Mouse (Mus musculus) layer of hippocampus, adult 11-12 months (tissue): ENCODE measurements around the gene Tsfm.
"Not testable (repeated sequence)": the region's sequence is repeated elsewhere in the genome, so short reads cannot be mapped to it uniquely, and the experiment has no call there.

ENCODE experiments used
- DNase-seq: peaks from one replicate; pipeline ENCODE4 v3.0.0; 2022; ENCODE audit warnings: low spot score

Tsfm gene

GRCm38 (mm10) chr10:127063913-127064870, 33.6 kb upstream of the Tsfm start:
- no peak for DNase-seq

- peak; percentile 98 for DNase-seq
Observed at GRCm38 (mm10) chr10:127063239-127063872, 32.7 kb upstream of the Tsfm start, which contains the start of gene Cdk4. Gene Cdk4, plus strand, starts transcription at chr10:127063534.

- no peak for DNase-seq
Observed at GRCm38 (mm10) chr10:127062503-127062902, 31.9 kb upstream of the Tsfm start.

- DNase-seq = not testable (repeated sequence)
Observed at GRCm38 (mm10) chr10:127062101-127062500, 31.5 kb upstream of the Tsfm start.

- DNase-seq = no peak
Observed at GRCm38 (mm10) chr10:127061513-127061912, 30.9 kb upstream of the Tsfm start.

- no peak for DNase-seq
Observed at GRCm38 (mm10) chr10:127061085-127061484, 30.4 kb upstream of the Tsfm start.

GRCm38 (mm10) chr10:127059968-127060916, 29.6 kb upstream of the Tsfm start, which contains the start of gene March9:
Gene March9, minus strand, starts transcription at chr10:127060184.
- peak; percentile 73 for DNase-seq

- DNase-seq = no peak
Observed at GRCm38 (mm10) chr10:127059174-127059967, 28.7 kb upstream of the Tsfm start.

GRCm38 (mm10) chr10:127058708-127059107, 28.1 kb upstream of the Tsfm start:
- no peak for DNase-seq

- DNase-seq = peak; percentile 70
Observed at GRCm38 (mm10) chr10:127058161-127058560, 27.5 kb upstream of the Tsfm start.

- DNase-seq = no peak
Observed at GRCm38 (mm10) chr10:127056490-127056889, 25.9 kb upstream of the Tsfm start.

GRCm38 (mm10) chr10:127055406-127055805, 24.8 kb upstream of the Tsfm start:
- no peak for DNase-seq

- no peak for DNase-seq
Observed at GRCm38 (mm10) chr10:127054646-127055045, 24.0 kb upstream of the Tsfm start.

GRCm38 (mm10) chr10:127050119-127050474, 19.5 kb upstream of the Tsfm start:
- no peak for DNase-seq

- DNase-seq = no peak
Observed at GRCm38 (mm10) chr10:127049395-127050118, 18.9 kb upstream of the Tsfm start.

- no peak for DNase-seq
Observed at GRCm38 (mm10) chr10:127048608-127049394, 18.2 kb upstream of the Tsfm start.

GRCm38 (mm10) chr10:127047954-127048353, 17.3 kb upstream of the Tsfm start, which contains the start of gene Cyp27b1:
Gene Cyp27b1, plus strand, starts transcription at chr10:127048250.
- no peak for DNase-seq

- DNase-seq = no peak
Observed at GRCm38 (mm10) chr10:127043187-127043586, 12.5 kb upstream of the Tsfm start.

GRCm38 (mm10) chr10:127042468-127043115, 12.0 kb upstream of the Tsfm start:
- DNase-seq = no peak
